Mouse (Mus musculus) ES-Bruce4 (cell line): ENCODE results near the gene Mdga1. TPM values are rescaled to one million over a fixed set of nuclear protein-coding genes. Genes with fewer than 3 reads are reported as not detected.

Source experiments
- H3K27ac ChIP-seq: 2 replicates; pipeline ENCODE4 v1.5.1; 2012; ENCODE audit warnings: low read length, inconsistent platforms; ENCODE audit not compliant: insufficient read depth
- H3K27me3 ChIP-seq: 2 replicates; pipeline ENCODE4 v1.6.1; 2012; ENCODE audit warnings: mild to moderate bottlenecking, low read length, inconsistent platforms; ENCODE audit not compliant: control insufficient read depth, poor library complexity, insufficient read depth, severe bottlenecking
- H3K36me3 ChIP-seq: 2 replicates; pipeline ENCODE4 v1.6.1; 2012; ENCODE audit warnings: inconsistent platforms, mild to moderate bottlenecking, low read length, moderate library complexity; ENCODE audit not compliant: control insufficient read depth, poor library complexity, insufficient read depth, severe bottlenecking
- H3K4me1 ChIP-seq: one replicate; pipeline ENCODE4 v1.8.1; 2011; ENCODE audit warnings: low read length; ENCODE audit not compliant: control insufficient read depth, insufficient read depth
- H3K4me3 ChIP-seq: 2 replicates; pipeline ENCODE4 v1.5.1; 2011; ENCODE audit warnings: low read depth, mild to moderate bottlenecking, low read length
- H3K9ac ChIP-seq: 2 replicates; pipeline ENCODE4 v1.6.1; 2012; ENCODE audit warnings: low read depth, mild to moderate bottlenecking, inconsistent platforms; ENCODE audit not compliant: poor library complexity, severe bottlenecking
- H3K9me3 ChIP-seq: replicated peaks from 2 replicates; pipeline ENCODE4 v1.6.1; 2012; ENCODE audit warnings: mild to moderate bottlenecking, low read length, inconsistent platforms; ENCODE audit not compliant: control insufficient read depth, poor library complexity, insufficient read depth, severe bottlenecking
- CTCF ChIP-seq: IDR thresholded peaks from one replicate; pipeline ENCODE4 v1.8.1; 2011; ENCODE audit warnings: low read depth, low read length
- EP300 ChIP-seq: IDR thresholded peaks from 2 replicates; pipeline ENCODE4 v1.6.1; 2011; ENCODE audit warnings: low read depth, low read length; ENCODE audit not compliant: insufficient read depth
- POLR2A ChIP-seq: IDR thresholded peaks from one replicate; pipeline ENCODE4 v1.8.1; 2011; ENCODE audit warnings: low read length; ENCODE audit not compliant: insufficient read depth
- polyA plus RNA-seq: library from polyadenylated mRNA; stranded (reverse); fragments of >200 nt; gene quantifications from 2 replicates; pipeline ENCODE4 v1.2.4, GENCODE M21; 2011; ENCODE audit warnings: low read depth; ENCODE audit not compliant: missing spikeins, insufficient read depth, insufficient read length

Mdga1 gene
- polyA plus RNA-seq, 1 experiment = 2.6 TPM

DNA sequence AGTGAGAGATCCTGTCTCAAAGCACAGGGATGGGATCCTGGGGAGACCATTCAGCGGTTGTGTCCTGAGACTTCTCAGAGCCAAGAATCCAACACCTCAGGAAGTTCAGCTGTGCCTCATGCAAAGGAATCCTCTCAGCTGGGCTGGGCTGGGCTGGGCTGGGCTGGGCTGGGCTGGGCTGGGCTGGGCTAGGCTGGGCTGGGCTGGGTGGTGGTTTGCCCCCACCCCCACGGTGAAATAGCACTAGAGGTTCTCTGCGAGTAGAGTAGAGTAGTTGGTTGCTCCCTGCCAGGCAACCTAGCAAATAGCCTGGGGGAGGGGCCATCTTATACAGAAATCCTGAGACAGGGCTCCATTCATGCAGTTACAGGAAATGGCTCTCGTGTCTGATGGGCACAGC lies 156.6 kb downstream of the Mdga1 start:
- Histone ChIP-seq H3K4me3 (no peak overlapping the region; the same call in 1 of the 2 replicates), H3K9ac (no peak overlapping the region; the same call in 1 of the 2 replicates), H3K36me3 (no peaks in the 10 kb centered on the region), H3K4me1 (peaks cover 14% of the 10 kb centered on the region), H3K9me3 (no peaks in the 10 kb centered on the region), H3K27me3 (no peaks in the 10 kb centered on the region), H3K27ac (peak overlapping the region; percentile 95)
- no peak for TF ChIP-seq POLR2A

GRCm38 (mm10) chr17:29803545-29803944 lies 166.3 kb downstream of the Mdga1 start:
- Histone ChIP-seq H3K36me3 (no peaks in the 10 kb centered on the region), H3K4me3 (no peak overlapping the region), H3K27me3 (no peaks in the 10 kb centered on the region), H3K27ac (no peak overlapping the region), H3K9ac (no peak overlapping the region), H3K4me1 (peaks cover 13% of the 10 kb centered on the region), H3K9me3 (no peaks in the 10 kb centered on the region)
- TF ChIP-seq EP300 (no peak), POLR2A (no peak), CTCF (no peak)

DNA sequence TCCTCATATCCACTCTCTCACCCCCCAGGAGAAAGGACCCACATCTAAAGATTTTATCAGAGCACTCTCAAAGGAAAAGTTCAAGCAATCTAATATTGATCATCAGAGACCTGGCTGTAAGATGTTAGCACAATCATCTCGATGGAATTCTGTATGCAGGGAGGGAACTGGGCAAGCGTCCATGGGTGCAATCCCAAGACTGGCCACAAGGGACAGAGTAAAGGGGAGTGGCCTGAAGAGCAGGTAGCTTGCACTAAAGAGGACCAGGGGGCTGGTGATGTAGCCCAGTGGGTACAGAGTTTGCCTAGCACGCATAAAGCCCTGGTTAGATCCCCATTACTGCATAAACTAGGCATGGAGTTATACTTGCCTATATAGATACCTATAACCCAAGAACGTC lies 168.5 kb downstream of the Mdga1 start:
- H3K9me3 ChIP-seq = no peaks in the 10 kb centered on the region
- no peaks in the 10 kb centered on the region for H3K36me3 ChIP-seq
- TF ChIP-seq EP300 (no peak), POLR2A (no peak), CTCF (peak; percentile 60)
- no peak overlapping the region for H3K9ac ChIP-seq
- no peak overlapping the region for H3K27ac ChIP-seq
- no peaks in the 10 kb centered on the region for H3K27me3 ChIP-seq
- H3K4me3 ChIP-seq = no peak overlapping the region
- peaks cover 9% of the 10 kb centered on the region for H3K4me1 ChIP-seq

GRCm38 (mm10) chr17:29800096-29800455 lies 169.8 kb downstream of the Mdga1 start:
- H3K36me3 ChIP-seq = no peaks in the 10 kb centered on the region
- peaks cover 9% of the 10 kb centered on the region for H3K4me1 ChIP-seq
- no peak for TF ChIP-seq EP300
- TF ChIP-seq POLR2A = no peak
- no peak for TF ChIP-seq CTCF
- no peaks in the 10 kb centered on the region for H3K27me3 ChIP-seq
- H3K4me3 ChIP-seq = no peak overlapping the region
- no peak overlapping the region for H3K27ac ChIP-seq
- no peak overlapping the region for H3K9ac ChIP-seq
- no peaks in the 10 kb centered on the region for H3K9me3 ChIP-seq

DNA sequence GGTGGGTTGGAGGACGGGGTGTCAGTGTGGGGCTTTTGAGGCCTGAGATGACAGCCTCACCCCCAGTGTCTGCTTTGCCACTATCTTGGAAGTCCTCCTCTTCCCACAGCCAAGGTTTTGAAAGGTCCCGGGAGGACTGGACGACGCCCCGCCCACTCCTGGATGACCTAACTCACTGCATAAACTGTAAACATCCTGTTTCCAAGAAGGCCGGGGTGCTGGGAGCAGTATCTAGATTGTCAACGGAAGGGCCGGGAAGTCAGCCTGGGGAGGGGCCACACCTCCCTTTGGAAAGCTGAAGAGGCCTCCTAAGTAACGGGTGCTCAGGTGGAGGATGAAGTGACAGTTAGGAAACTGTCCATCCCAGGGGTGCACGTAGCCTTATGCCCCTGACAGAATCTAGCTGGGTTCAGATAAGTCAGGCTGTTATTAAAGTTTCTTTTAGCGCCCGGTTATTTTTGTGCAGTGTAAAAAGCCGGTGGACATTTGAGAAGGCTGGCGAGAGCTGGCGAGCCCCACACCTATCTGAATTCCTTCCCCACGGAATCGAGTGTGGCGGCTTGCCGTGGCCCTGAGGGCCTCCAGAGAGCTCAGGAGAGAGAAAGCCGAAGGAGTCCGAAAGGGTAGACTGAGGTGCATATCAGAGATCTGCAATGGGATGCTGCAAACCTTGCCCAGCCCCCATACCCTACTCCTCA lies 170.3 kb downstream of the Mdga1 start:
- H3K9ac ChIP-seq = peak overlapping the region; percentile 10; the same call in 1 of the 2 replicates
- TF ChIP-seq POLR2A = no peak
- TF ChIP-seq EP300 = no peak
- no peak for TF ChIP-seq CTCF
- H3K27me3 ChIP-seq = no peaks in the 10 kb centered on the region
- no peaks in the 10 kb centered on the region for H3K36me3 ChIP-seq
- no peaks in the 10 kb centered on the region for H3K9me3 ChIP-seq
- peaks cover 9% of the 10 kb centered on the region for H3K4me1 ChIP-seq
- H3K27ac ChIP-seq = 0 out of 2 replicates have a peak overlapping the region, but pooled peaks have one; percentile 66
- no peak overlapping the region for H3K4me3 ChIP-seq

GRCm38 (mm10) chr17:29798151-29798550 lies 171.7 kb downstream of the Mdga1 start:
- Histone ChIP-seq H3K27ac (peak overlapping the region; percentile 66), H3K27me3 (no peaks in the 10 kb centered on the region), H3K9me3 (no peaks in the 10 kb centered on the region), H3K4me1 (peaks cover 9% of the 10 kb centered on the region), H3K4me3 (no peak overlapping the region), H3K36me3 (no peaks in the 10 kb centered on the region), H3K9ac (0 out of 2 replicates have a peak overlapping the region, but pooled peaks have one; percentile 10)
- peak; percentile 59; the same call in 1 of the 2 replicates for TF ChIP-seq EP300
- TF ChIP-seq POLR2A = no peak
- no peak for TF ChIP-seq CTCF
